Mouse (Mus musculus): Measurements from ENCODE around the gene Exoc2. TPM values are rescaled to one million over a fixed set of nuclear protein-coding genes. Genes with fewer than 3 reads are reported as not detected.

Exoc2 gene
- polyA plus RNA-seq, 1 experiment: 10.2 TPM

GRCm38 (mm10) chr13:30819891-30820290 is 154.0 kb downstream of the Exoc2 start:
- H3K4me3 ChIP-seq (ENCODE audit: insufficient read depth, low read depth, low read length): no peak overlapping the region
- H3K36me3 ChIP-seq (ENCODE audit: control insufficient read depth, insufficient read depth, low read length): peaks cover 2% of the 10 kb centered on the region; the same call in 1 of the 2 replicates
- no peak overlapping the region for H3K27ac ChIP-seq (ENCODE audit: insufficient read depth, low read depth, low read length)
- TF ChIP-seq CTCF (conservative IDR thresholded peaks at IDR 0.05; ENCODE audit: insufficient read depth, insufficient read length, low read depth, low read length): no peak
- no peak for TF ChIP-seq POLR2A (IDR thresholded peaks at IDR 0.05; ENCODE audit: low read depth, low read length)
- WGBS: 91% methylated on average over 2 of the region's 2 CpGs
- H3K4me1 ChIP-seq (ENCODE audit: control insufficient read depth, insufficient read depth, low read length): no peaks in the 10 kb centered on the region
- no peak for DNase-seq
- H3K27me3 ChIP-seq (replicated peaks; ENCODE audit: control insufficient read depth, insufficient read depth, low read length): no peaks in the 10 kb centered on the region

GRCm38 (mm10) chr13:30817436-30817835 is 156.5 kb downstream of the Exoc2 start:
- H3K4me3 ChIP-seq (ENCODE audit: insufficient read depth, low read depth, low read length): no peak overlapping the region
- H3K36me3 ChIP-seq (ENCODE audit: control insufficient read depth, insufficient read depth, low read length): peaks cover 2% of the 10 kb centered on the region; the same call in 1 of the 2 replicates
- H3K4me1 ChIP-seq (ENCODE audit: control insufficient read depth, insufficient read depth, low read length): no peaks in the 10 kb centered on the region
- no peak for DNase-seq
- no peak for TF ChIP-seq POLR2A (IDR thresholded peaks at IDR 0.05; ENCODE audit: low read depth, low read length)
- TF ChIP-seq CTCF (conservative IDR thresholded peaks at IDR 0.05; ENCODE audit: insufficient read depth, insufficient read length, low read depth, low read length): no peak
- WGBS: 93% methylated on average over 5 of the region's 5 CpGs
- H3K27me3 ChIP-seq (replicated peaks; ENCODE audit: control insufficient read depth, insufficient read depth, low read length): no peaks in the 10 kb centered on the region
- no peak overlapping the region for H3K27ac ChIP-seq (ENCODE audit: insufficient read depth, low read depth, low read length)

- TF ChIP-seq CTCF (conservative IDR thresholded peaks at IDR 0.05; ENCODE audit: insufficient read depth, insufficient read length, low read depth, low read length) (no peak), POLR2A (IDR thresholded peaks at IDR 0.05; ENCODE audit: low read depth, low read length) (no peak)
- 86% methylated on average over 5 of the region's 5 CpGs for WGBS
- Histone ChIP-seq H3K27ac (ENCODE audit: insufficient read depth, low read depth, low read length) (no peak overlapping the region), H3K36me3 (ENCODE audit: control insufficient read depth, insufficient read depth, low read length) (peaks cover 2% of the 10 kb centered on the region; the same call in 1 of the 2 replicates), H3K4me3 (ENCODE audit: insufficient read depth, low read depth, low read length) (no peak overlapping the region), H3K4me1 (ENCODE audit: control insufficient read depth, insufficient read depth, low read length) (no peaks in the 10 kb centered on the region), H3K27me3 (replicated peaks; ENCODE audit: control insufficient read depth, insufficient read depth, low read length) (no peaks in the 10 kb centered on the region)
- DNase-seq: no peak
Observed at GRCm38 (mm10) chr13:30814256-30814655, 159.6 kb downstream of the Exoc2 start.

- no peak overlapping the region for H3K4me3 ChIP-seq (ENCODE audit: insufficient read depth, low read depth, low read length)
- TF ChIP-seq CTCF (conservative IDR thresholded peaks at IDR 0.05; ENCODE audit: insufficient read depth, insufficient read length, low read depth, low read length): no peak
- no peak for TF ChIP-seq POLR2A (IDR thresholded peaks at IDR 0.05; ENCODE audit: low read depth, low read length)
- peaks cover 2% of the 10 kb centered on the region; the same call in 1 of the 2 replicates for H3K36me3 ChIP-seq (ENCODE audit: control insufficient read depth, insufficient read depth, low read length)
- WGBS: 81% methylated on average over 5 of the region's 5 CpGs
- H3K27me3 ChIP-seq (replicated peaks; ENCODE audit: control insufficient read depth, insufficient read depth, low read length): no peaks in the 10 kb centered on the region
- H3K4me1 ChIP-seq (ENCODE audit: control insufficient read depth, insufficient read depth, low read length): no peaks in the 10 kb centered on the region
- no peak for DNase-seq
- H3K27ac ChIP-seq (ENCODE audit: insufficient read depth, low read depth, low read length): no peak overlapping the region
Observed at GRCm38 (mm10) chr13:30813464-30813863, 160.4 kb downstream of the Exoc2 start.

- 88% methylated on average over 7 of the region's 7 CpGs for WGBS
- Histone ChIP-seq H3K27ac (ENCODE audit: insufficient read depth, low read depth, low read length) (no peak overlapping the region), H3K36me3 (ENCODE audit: control insufficient read depth, insufficient read depth, low read length) (no peaks in the 10 kb centered on the region), H3K27me3 (replicated peaks; ENCODE audit: control insufficient read depth, insufficient read depth, low read length) (no peaks in the 10 kb centered on the region), H3K4me3 (ENCODE audit: insufficient read depth, low read depth, low read length) (no peak overlapping the region), H3K4me1 (ENCODE audit: control insufficient read depth, insufficient read depth, low read length) (no peaks in the 10 kb centered on the region)
- TF ChIP-seq CTCF (conservative IDR thresholded peaks at IDR 0.05; ENCODE audit: insufficient read depth, insufficient read length, low read depth, low read length): no peak
- no peak for TF ChIP-seq POLR2A (IDR thresholded peaks at IDR 0.05; ENCODE audit: low read depth, low read length)
- DNase-seq: no peak
Observed at GRCm38 (mm10) chr13:30809240-30809639, 164.7 kb downstream of the Exoc2 start.

- no peak overlapping the region for H3K27ac ChIP-seq (ENCODE audit: insufficient read depth, low read depth, low read length)
- DNase-seq: no peak
- no peaks in the 10 kb centered on the region for H3K4me1 ChIP-seq (ENCODE audit: control insufficient read depth, insufficient read depth, low read length)
- 95% methylated on average over 5 of the region's 5 CpGs for WGBS
- no peak overlapping the region for H3K4me3 ChIP-seq (ENCODE audit: insufficient read depth, low read depth, low read length)
- TF ChIP-seq POLR2A (IDR thresholded peaks at IDR 0.05; ENCODE audit: low read depth, low read length): no peak
- no peak for TF ChIP-seq CTCF (conservative IDR thresholded peaks at IDR 0.05; ENCODE audit: insufficient read depth, insufficient read length, low read depth, low read length)
- no peaks in the 10 kb centered on the region for H3K27me3 ChIP-seq (replicated peaks; ENCODE audit: control insufficient read depth, insufficient read depth, low read length)
- H3K36me3 ChIP-seq (ENCODE audit: control insufficient read depth, insufficient read depth, low read length): no peaks in the 10 kb centered on the region
Observed at GRCm38 (mm10) chr13:30802336-30802955, 171.4 kb downstream of the Exoc2 start.

- 86% methylated on average over 4 of the region's 4 CpGs for WGBS
- no peaks in the 10 kb centered on the region for H3K27me3 ChIP-seq (replicated peaks; ENCODE audit: control insufficient read depth, insufficient read depth, low read length)
- DNase-seq: no peak
- TF ChIP-seq POLR2A (IDR thresholded peaks at IDR 0.05; ENCODE audit: low read depth, low read length) (no peak), CTCF (conservative IDR thresholded peaks at IDR 0.05; ENCODE audit: insufficient read depth, insufficient read length, low read depth, low read length) (no peak)
- H3K4me1 ChIP-seq (ENCODE audit: control insufficient read depth, insufficient read depth, low read length): no peaks in the 10 kb centered on the region
- H3K36me3 ChIP-seq (ENCODE audit: control insufficient read depth, insufficient read depth, low read length): no peaks in the 10 kb centered on the region
- H3K4me3 ChIP-seq (ENCODE audit: insufficient read depth, low read depth, low read length): no peak overlapping the region
- no peak overlapping the region for H3K27ac ChIP-seq (ENCODE audit: insufficient read depth, low read depth, low read length)
Observed at GRCm38 (mm10) chr13:30801886-30802285, 172.0 kb downstream of the Exoc2 start.

All from kidney, adult 2 months (tissue).